Mouse (Mus musculus): ENCODE measurements around the gene Krtap24-1.

Gene Krtap24-1

GRCm38 (mm10) chr16:88611922-88612321, at the start of gene Krtap24-1:
Krtap24-1 (minus strand) TSS chr16:88612279.
- DNase-seq, result no peak

- no peak for DNase-seq
These were observed 45.3 kb upstream of the Krtap24-1 start for GRCm38 (mm10) chr16:88657426-88657825.

GRCm38 (mm10) chr16:88651952-88652351, 39.9 kb upstream of the Krtap24-1 start:
- DNase-seq, result no peak

GRCm38 (mm10) chr16:88651082-88651481, 39.0 kb upstream of the Krtap24-1 start:
- DNase-seq, result no peak

- DNase-seq, result no peak
These were observed 35.3 kb upstream of the Krtap24-1 start, which contains the start of gene Krtap26-1 for GRCm38 (mm10) chr16:88647358-88647846. Krtap26-1 (minus strand) TSS chr16:88647796.

- no peak for DNase-seq
These were observed 34.5 kb upstream of the Krtap24-1 start for GRCm38 (mm10) chr16:88646366-88647111.

- DNase-seq, result no peak
These were observed 28.0 kb upstream of the Krtap24-1 start for GRCm38 (mm10) chr16:88640053-88640452.

GRCm38 (mm10) chr16:88635142-88635541, 23.1 kb upstream of the Krtap24-1 start:
- no peak for DNase-seq

- DNase-seq, result no peak
These were observed 19.4 kb upstream of the Krtap24-1 start for GRCm38 (mm10) chr16:88631474-88631873.

- DNase-seq, result no peak
These were observed 15.5 kb upstream of the Krtap24-1 start, which contains the start of gene 2310079G19Rik for GRCm38 (mm10) chr16:88627566-88627965. 2310079G19Rik (minus strand) TSS chr16:88627666.

GRCm38 (mm10) chr16:88612712-88613111, 633 bp upstream of the Krtap24-1 start:
- DNase-seq, result no peak

- DNase-seq, result no peak
These were observed 7.5 kb downstream of the Krtap24-1 start for GRCm38 (mm10) chr16:88604570-88604969.

GRCm38 (mm10) chr16:88602464-88602863, 9.6 kb downstream of the Krtap24-1 start:
- DNase-seq, result no peak

GRCm38 (mm10) chr16:88600303-88600702, 11.8 kb downstream of the Krtap24-1 start:
- DNase-seq, result no peak

- DNase-seq, result no peak
These were observed 12.4 kb downstream of the Krtap24-1 start for GRCm38 (mm10) chr16:88599504-88600237.

GRCm38 (mm10) chr16:88592758-88593157, 19.3 kb downstream of the Krtap24-1 start:
- no peak for DNase-seq

GRCm38 (mm10) chr16:88583338-88583737, 28.7 kb downstream of the Krtap24-1 start:
- no peak for DNase-seq

GRCm38 (mm10) chr16:88575885-88576679, 36.0 kb downstream of the Krtap24-1 start:
- DNase-seq, result no peak

GRCm38 (mm10) chr16:88572904-88573404, 39.1 kb downstream of the Krtap24-1 start:
- DNase-seq, result no peak

GRCm38 (mm10) chr16:88570136-88570535, 41.9 kb downstream of the Krtap24-1 start:
- no peak for DNase-seq

GRCm38 (mm10) chr16:88569732-88570131, 42.3 kb downstream of the Krtap24-1 start:
- no peak for DNase-seq

GRCm38 (mm10) chr16:88569096-88569495, 43.0 kb downstream of the Krtap24-1 start:
- DNase-seq, result no peak

Data from cerebellum, adult 11-12 months (tissue).